Mouse (Mus musculus): ENCODE measurements at regions not wholly inside any gene's neighbourhood (a gene's known extent, or its start where the extent isn't known, plus 50 kb on each side); places are given as distances from the start of the nearest gene placed in this dataset.
A peak's percentile ranks its signal among the peaks of the same experiment; 100 is the strongest.

DNA sequence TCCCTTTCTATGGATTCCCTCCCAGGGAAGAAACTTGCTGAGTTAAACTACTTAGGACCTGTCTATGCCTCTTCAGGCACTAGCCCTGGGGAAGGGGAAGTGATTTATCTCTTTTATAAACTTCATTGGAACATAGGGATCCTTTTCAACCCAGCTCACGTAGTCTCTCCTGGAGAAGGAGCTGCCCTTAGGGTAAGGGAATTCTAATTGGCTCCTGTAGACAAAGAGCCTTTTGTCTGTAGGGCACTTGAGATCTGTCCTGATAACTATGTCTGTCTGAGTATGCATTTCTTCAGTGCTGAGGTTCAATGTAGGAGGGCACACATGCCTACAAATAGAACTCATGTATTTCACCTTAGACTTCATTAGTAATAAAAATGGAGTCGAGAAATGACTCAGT lies 413.9 kb upstream of the Large1 start:
- DNase-seq (ENCODE audit: low read depth, low spot score) = peak; percentile 45

DNA sequence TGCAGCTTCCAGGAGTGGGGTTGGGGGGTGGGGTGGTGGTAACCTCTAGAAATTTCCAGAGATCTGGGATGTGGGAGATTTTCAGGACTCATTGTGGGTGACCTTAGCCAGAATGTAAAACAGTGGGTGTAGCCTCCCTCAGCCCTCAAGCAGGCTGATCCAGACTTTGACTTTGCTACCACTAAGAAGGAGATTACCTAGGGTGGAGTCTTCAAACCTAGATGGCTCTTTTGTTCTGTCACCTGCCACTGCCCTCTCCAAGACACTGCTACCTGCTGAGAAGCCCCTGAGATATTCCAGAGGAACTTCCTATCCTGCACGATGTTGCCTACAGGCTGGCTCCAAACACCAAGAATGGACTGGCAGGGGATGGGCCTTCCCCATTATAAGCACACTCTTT lies 405.4 kb upstream of the Large1 start:
- DNase-seq (ENCODE audit: low read depth, low spot score) = no peak

DNA sequence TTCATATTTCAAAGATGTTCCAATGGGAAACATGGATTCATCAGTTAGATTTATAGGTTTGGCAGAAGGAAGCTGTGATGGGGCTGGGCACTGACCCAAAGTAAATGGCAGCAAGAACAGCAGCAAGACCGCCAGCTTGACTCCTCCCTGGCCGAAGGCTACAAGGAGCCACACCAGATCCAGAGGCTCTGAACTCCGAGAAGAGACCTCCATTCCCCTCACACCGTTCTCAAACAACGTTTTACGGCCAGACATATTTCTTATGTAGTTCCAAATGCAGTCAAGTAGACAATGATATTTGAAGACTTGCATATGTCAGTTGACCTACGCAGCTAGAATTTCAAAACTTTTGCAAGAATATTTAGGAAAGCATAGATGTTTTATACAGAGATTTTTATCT lies 397.2 kb upstream of the Large1 start:
- DNase-seq (ENCODE audit: low read depth, low spot score) = no peak

DNA sequence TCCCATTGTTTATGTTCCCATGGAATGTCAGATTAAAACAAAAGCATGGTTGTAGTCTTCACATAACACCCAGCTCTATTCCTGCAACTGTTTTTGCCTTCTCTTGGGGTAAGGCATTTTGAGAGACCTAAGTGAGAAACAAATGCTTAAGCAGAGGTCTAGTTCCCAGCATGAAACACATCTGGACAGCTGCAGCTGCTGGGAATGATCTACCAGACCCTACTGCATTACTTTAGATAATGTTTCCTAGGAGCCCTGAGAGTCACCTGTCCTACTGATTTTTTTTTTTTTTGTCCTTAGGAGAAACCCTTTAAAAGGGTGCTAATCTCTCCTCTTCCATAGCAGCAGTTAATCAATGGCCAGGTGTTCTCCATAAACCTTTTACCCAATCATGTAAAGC lies 353.5 kb upstream of the Large1 start:
- no peak for DNase-seq (ENCODE audit: low read depth, low spot score)
